Comparison of ENCODE assay signal across 8 mouse cellular contexts in the genomic region with DNA sequence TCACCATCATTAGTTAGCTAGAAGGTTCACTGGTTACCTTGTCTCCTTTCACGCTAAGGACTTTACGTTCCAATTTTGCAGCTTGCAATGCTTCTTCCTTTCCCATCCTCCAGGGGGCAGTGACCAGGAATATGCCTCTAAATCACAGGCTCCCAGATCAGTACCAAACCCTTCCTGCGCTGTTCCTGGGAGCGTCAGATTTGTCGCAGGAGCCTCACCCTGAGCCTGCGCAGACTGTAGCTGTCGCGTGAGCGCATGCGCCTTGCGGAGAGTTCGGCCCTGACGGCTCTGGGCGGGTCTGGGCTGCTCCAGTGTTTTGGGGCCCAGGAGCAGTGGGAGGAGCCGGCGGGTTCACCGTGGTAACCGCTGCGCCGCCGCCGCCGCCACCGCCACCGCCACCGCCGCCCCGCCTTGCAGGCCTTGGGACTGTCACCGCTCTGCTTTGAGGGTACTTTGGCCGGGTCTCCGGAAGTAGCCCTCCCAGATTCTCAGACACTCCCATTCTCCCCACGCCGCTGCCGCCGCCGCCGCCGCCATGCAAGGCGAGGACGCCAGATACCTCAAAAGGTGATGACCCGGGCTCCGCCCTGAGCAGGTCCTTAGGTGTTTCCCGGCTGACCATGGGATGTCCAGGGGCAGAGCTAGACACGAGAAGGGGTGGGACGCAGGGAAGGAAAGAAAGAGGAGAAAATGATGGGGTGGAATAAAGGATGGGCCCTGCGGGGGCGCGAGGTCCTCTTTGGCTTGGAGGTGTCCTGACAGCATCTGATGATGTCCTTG. TPM values are rescaled to one million over a fixed set of nuclear protein-coding genes. Genes with fewer than 3 reads are reported as not detected.
DNase-seq lines count a peak whose midpoint lies in the region; ATAC-seq and TF ChIP-seq lines count a peak whose summit lies in the region.

A gene (plus strand): TSS at position 248 of the 780 bp plus-strand sequence.

- no peaks in the 10 kb centered on the region for H3K36me3 ChIP-seq in megakaryocyte, embryonic 14.5 days (replicated peaks; ENCODE audit: low read length)

- no peaks in the 10 kb centered on the region for H3K27me3 ChIP-seq in megakaryocyte, embryonic 14.5 days (replicated peaks)

- no peak for TF ChIP-seq POLR2A in cortical plate, adult 2 months (IDR thresholded peaks at IDR 0.05; ENCODE audit: extremely low read depth, insufficient read depth, low read length)

- peak; percentile 100 for ATAC-seq in activated CD4-positive, CD25-positive, alpha-beta regulatory T cell, adult 4 months

- H3K27ac ChIP-seq in cortical plate, adult 2 months (ENCODE audit: insufficient read depth, low read length), result 0 out of 2 replicates have a peak within 1 kb of the TSS, but pooled peaks have one; percentile 5

- TF ChIP-seq CTCF in cortical plate, adult 2 months (IDR thresholded peaks at IDR 0.05; ENCODE audit: extremely low read depth, insufficient read depth, low read length), result peak; percentile 77

- H3K4me3 ChIP-seq in cortical plate, adult 2 months (ENCODE audit: insufficient read depth, low read length), result peak within 1 kb of the TSS; percentile 76
- H3K4me3 ChIP-seq in megakaryocyte, embryonic 14.5 days (replicated peaks), result peak within 1 kb of the TSS; percentile 92

- no peaks in the 10 kb centered on the region for H3K4me1 ChIP-seq in cortical plate, adult 2 months (ENCODE audit: control insufficient read depth, insufficient read depth, low read length)
- H3K4me1 ChIP-seq in megakaryocyte, embryonic 14.5 days, result peaks cover 5% of the 10 kb centered on the region

- DNase-seq in gastrocnemius, adult 8-10 months (ENCODE audit: low spot score in 2 of 2), result peak; percentile 94 to 98
- peak; percentile 98 for DNase-seq in hindlimb bud, embryonic 11.5 days (ENCODE audit: extremely low spot score, low read depth, low spot score)
- DNase-seq in left cerebral cortex, adult 8-10 months (ENCODE audit: low spot score in 2 of 2), result peak; percentile 91 to 99
- DNase-seq in right cerebral cortex, postnatal 10 days (ENCODE audit: low spot score in 2 of 2), result peak; percentile 99
- DNase-seq in urinary bladder, postnatal 25 days (ENCODE audit: low spot score), result peak; percentile 94

- H3K9me3 ChIP-seq in megakaryocyte, embryonic 14.5 days, result no peaks in the 10 kb centered on the region

RNA-seq across cellular contexts. Expression of the gene that starts here (rescaled TPM):
- polyA plus RNA-seq in activated CD4-positive, CD25-positive, alpha-beta regulatory T cell, adult 4 months (2017; shearing (Covaris generic)), result 1 to 10 TPM; 1.6 to 2.9 TPM
- polyA plus RNA-seq in cortical plate, adult 2 months (2012; rRNA removed), result 123 TPM in 2 replicates
- total RNA-seq in gastrocnemius, adult 8-10 months (2022), result 10 to 100 TPM; 20.6 to 22.8 (median 21.8) TPM
- 100 to 1,000 TPM; 180 to 202 (median 190) TPM for total RNA-seq in left cerebral cortex, adult 8-10 months (2022)
- 1.5 TPM in 1 of 2 replicates, not detected in the other for polyA plus RNA-seq in megakaryocyte, embryonic 14.5 days (2012; ENCODE audit: insufficient read depth, low replicate concordance)

Comparison
In these comparisons a context has a peak if more than half of its experiments do, and no peak if none do; other contexts are left out.
1. Peak in every context shown above with its lines: DNase-seq, ATAC-seq, H3K4me3 ChIP-seq and H3K27ac ChIP-seq.
2. RNA of the gene that starts here (total RNA-seq): 180 to 202 TPM in left cerebral cortex, adult 8-10 months; 20.6 to 22.8 TPM in gastrocnemius, adult 8-10 months; every median in the first group is over 4 times any median in the second.
3. RNA of the gene that starts here (polyA plus RNA-seq): 123 TPM in cortical plate, adult 2 months; 1.6 to 2.9 TPM in activated CD4-positive, CD25-positive, alpha-beta regulatory T cell, adult 4 months and 1.5 TPM in megakaryocyte, embryonic 14.5 days; every median in the first group is over 10 times any median in the second.